Mouse (Mus musculus) embryonic fibroblast, embryonic 13.5 days (primary cell): ENCODE data around the gene Ap2m1. TPM values are rescaled to one million over a fixed set of nuclear protein-coding genes. Genes with fewer than 3 reads are reported as not detected.

Source experiments
- H3K27ac ChIP-seq: 2 replicates; pipeline ENCODE4 v1.5.1; 2012; ENCODE audit warnings: low read length, control low read depth, inconsistent platforms; ENCODE audit not compliant: insufficient read depth
- H3K4me1 ChIP-seq: 2 replicates; pipeline ENCODE4 v1.6.1; 2011; ENCODE audit warnings: low read length; ENCODE audit not compliant: control insufficient read depth, insufficient read depth
- H3K4me3 ChIP-seq: 2 replicates; pipeline ENCODE4 v1.5.1; 2011; ENCODE audit warnings: mild to moderate bottlenecking, control low read depth, low read length; ENCODE audit not compliant: insufficient read depth
- CTCF ChIP-seq: IDR thresholded peaks from 2 replicates; pipeline ENCODE4 v1.5.1; 2011; ENCODE audit warnings: mild to moderate bottlenecking, control low read depth, low read length, moderate library complexity, borderline replicate concordance; ENCODE audit not compliant: insufficient read depth
- POLR2A ChIP-seq: IDR thresholded peaks from 2 replicates; pipeline ENCODE4 v1.6.1; 2011; ENCODE audit warnings: low read depth, mild to moderate bottlenecking, control low read depth, low read length, moderate library complexity
- polyA plus RNA-seq: library from polyadenylated mRNA; stranded (reverse); fragments of >200 nt; gene quantifications from 2 replicates; pipeline ENCODE4 v1.2.4, GENCODE M21; 2011; ENCODE audit warnings: low read depth; ENCODE audit not compliant: missing spikeins, insufficient read length

Ap2m1 gene
- polyA plus RNA-seq, 1 experiment: 448 TPM

DNA sequence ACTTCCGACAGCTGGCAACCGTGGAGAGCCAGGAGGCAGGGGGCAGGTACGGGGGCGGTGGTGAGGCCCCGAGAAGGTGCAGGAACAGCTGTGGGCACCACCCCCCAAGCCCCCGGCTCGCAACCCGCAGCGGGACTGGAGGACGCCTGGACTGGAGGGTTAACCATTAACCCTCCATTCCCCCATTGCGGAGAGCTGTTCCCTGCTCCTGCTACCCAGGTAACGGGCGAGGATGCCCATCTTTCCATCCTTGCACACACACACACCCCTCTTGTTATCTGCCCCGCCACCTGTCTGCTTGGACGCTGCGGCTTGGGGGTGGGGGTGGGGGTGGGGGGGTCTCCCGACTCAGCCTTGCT is 55.4 kb downstream of the Ap2m1 start:
- TF ChIP-seq POLR2A (no peak), CTCF (no peak)
- Histone ChIP-seq H3K4me3 (no peak overlapping the region), H3K27ac (no peak overlapping the region), H3K4me1 (peaks cover 4% of the 10 kb centered on the region; the same call in 1 of the 2 replicates)

DNA sequence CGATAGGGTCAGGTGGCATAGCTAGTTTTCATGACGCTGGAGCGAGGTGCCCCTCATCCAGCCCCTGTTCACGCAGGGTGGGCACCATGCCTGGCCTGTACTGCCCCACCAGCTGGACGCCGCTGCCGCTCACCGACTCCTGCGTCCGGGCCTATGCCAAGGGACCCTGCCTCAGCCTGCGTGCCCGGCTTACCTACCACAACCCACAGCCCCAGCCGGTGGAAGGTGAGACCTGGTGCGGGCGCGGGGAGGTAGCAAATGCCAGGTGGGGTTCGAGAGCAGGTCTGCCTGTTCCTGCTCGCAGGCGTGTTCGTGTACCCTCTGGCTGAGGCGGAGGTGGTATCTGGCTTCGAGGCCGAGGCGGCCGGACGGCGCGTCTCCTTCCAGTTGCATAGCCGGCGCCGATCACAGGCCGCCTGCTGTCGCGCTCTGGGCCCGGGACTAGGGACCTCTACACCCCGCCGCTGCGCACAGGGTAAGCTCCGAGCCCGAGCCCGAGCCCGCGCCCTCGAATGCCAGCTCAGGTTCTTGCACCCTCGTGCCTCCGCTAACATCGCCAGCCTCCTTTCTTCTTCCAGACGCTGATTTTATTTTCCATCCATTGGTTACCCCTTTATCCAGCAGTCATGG is 55.9 kb downstream of the Ap2m1 start:
- H3K4me3 ChIP-seq: no peak overlapping the region
- TF ChIP-seq CTCF (no peak), POLR2A (no peak)
- H3K4me1 ChIP-seq: peaks cover 4% of the 10 kb centered on the region; the same call in 1 of the 2 replicates
- no peak overlapping the region for H3K27ac ChIP-seq

Other genes with a start within 250 kb of the Ap2m1 start
- gene Parl, start 233.1 kb upstream of the Ap2m1 start, polyA plus RNA-seq: 72.1 and 74.1 TPM in 2 replicates
- not detected in 2 replicates for gene Cyp2ab1, start 210.1 kb upstream of the Ap2m1 start, polyA plus RNA-seq
- 74.8 and 76.8 TPM in 2 replicates for gene Abcc5, start 109.1 kb upstream of the Ap2m1 start, polyA plus RNA-seq
- 53.8 and 61.5 TPM in 2 replicates for gene Eif2b5, start 36.7 kb upstream of the Ap2m1 start, polyA plus RNA-seq
- gene Dvl3, start 18.5 kb upstream of the Ap2m1 start, polyA plus RNA-seq: 51.4 and 57.3 TPM in 2 replicates
- gene Abcf3, start 13.1 kb downstream of the Ap2m1 start, polyA plus RNA-seq: 50.9 and 53.2 TPM in 2 replicates
- not detected in 2 replicates for gene Vwa5b2, start 54.0 kb downstream of the Ap2m1 start, polyA plus RNA-seq
- 14.3 and 15.2 TPM in 2 replicates for gene Eef1akmt4, start 76.1 kb downstream of the Ap2m1 start, polyA plus RNA-seq
- gene Gm49333, start 76.1 kb downstream of the Ap2m1 start, polyA plus RNA-seq: 2.6 TPM in 1 of 2 replicates, not detected in the other
- 31.4 and 34.6 TPM in 2 replicates for gene Alg3, start 76.3 kb downstream of the Ap2m1 start, polyA plus RNA-seq
- 8.9 and 9.7 TPM in 2 replicates for gene Camk2n2, start 85.8 kb downstream of the Ap2m1 start, polyA plus RNA-seq
- 11.4 and 17.2 TPM in 2 replicates for gene Ece2, start 94.3 kb downstream of the Ap2m1 start, polyA plus RNA-seq
- gene Psmd2, start 116.2 kb downstream of the Ap2m1 start, polyA plus RNA-seq: 211 and 217 TPM in 2 replicates
- 337 and 421 TPM in 2 replicates for gene Eif4g1, start 132.8 kb downstream of the Ap2m1 start, polyA plus RNA-seq
- gene Fam131a, start 157.8 kb downstream of the Ap2m1 start, polyA plus RNA-seq: 7.7 and 9.9 TPM in 2 replicates
- 36.5 and 38.8 TPM in 2 replicates for gene Polr2h, start 182.2 kb downstream of the Ap2m1 start, polyA plus RNA-seq
- gene Clcn2, start 182.3 kb downstream of the Ap2m1 start, polyA plus RNA-seq: 7.0 and 7.9 TPM in 2 replicates
- gene Chrd, start 197.6 kb downstream of the Ap2m1 start, polyA plus RNA-seq: 3.8 and 7.3 TPM in 2 replicates
- 0.57 and 0.98 TPM in 2 replicates for gene Thpo, start 199.0 kb downstream of the Ap2m1 start, polyA plus RNA-seq